Mouse (Mus musculus) liver, postnatal 0 days (tissue): Measurements from ENCODE around the gene Gm49405.

Experiments
- CTCF ChIP-seq: sonication (generic); IDR thresholded peaks from 2 replicates; pipeline ENCODE4 v1.5.1; 2016; ENCODE audit warnings: antibody characterized with exemption, low read depth
- EP300 ChIP-seq: IDR thresholded peaks from 2 replicates; pipeline ENCODE4 v1.6.1; 2016; ENCODE audit warnings: antibody characterized with exemption, low read depth, mild to moderate bottlenecking

- TF ChIP-seq CTCF (no peak), EP300 (no peak)
These were observed 3.9 kb downstream of the Gm49405 start for GRCm38 (mm10) chr19:4004331-4004730.
